Mouse (Mus musculus) limb, embryonic 10.5 days (tissue): ENCODE measurements at regions not wholly inside any gene's neighbourhood (a gene's known extent, or its start where the extent isn't known, plus 50 kb on each side); places are given as distances from the start of the nearest gene placed in this dataset.

Source experiments
- DNase-seq: peaks from one replicate; pipeline ENCODE4 v3.0.0-alpha.2; 2017; ENCODE audit warnings: low spot score
- H3K27ac ChIP-seq: fragments of 300-500 bp; sonication (generic); 2 replicates; pipeline ENCODE4 v1.5.1; 2016; ENCODE audit warnings: mild to moderate bottlenecking
- H3K27me3 ChIP-seq: fragments of 300-500 bp; sonication (generic); 2 replicates; pipeline ENCODE4 v1.6.1; 2016; ENCODE audit warnings: low read depth, mild to moderate bottlenecking; ENCODE audit not compliant: poor library complexity, severe bottlenecking
- H3K36me3 ChIP-seq: fragments of 300-500 bp; sonication (generic); 2 replicates; pipeline ENCODE4 v1.6.1; 2016; ENCODE audit warnings: mild to moderate bottlenecking, moderate library complexity
- H3K4me1 ChIP-seq: fragments of 300-500 bp; sonication (generic); 2 replicates; pipeline ENCODE4 v1.6.1; 2016
- H3K4me3 ChIP-seq: fragments of 300-500 bp; sonication (generic); 2 replicates; pipeline ENCODE4 v1.5.1; 2016; ENCODE audit warnings: mild to moderate bottlenecking, moderate library complexity
- H3K9me3 ChIP-seq: fragments of 300-500 bp; sonication (generic); replicated peaks from 2 replicates; pipeline ENCODE4 v1.6.1; 2016; ENCODE audit warnings: mild to moderate bottlenecking
- WGBS: fragments of 180-500 bp; shearing (Covaris S2); methylation state at CpG from one replicate; pipeline ENCODE4 v1.1.7; 2016; 5-methylcytosine and 5-hydroxymethylcytosine counted together

DNA sequence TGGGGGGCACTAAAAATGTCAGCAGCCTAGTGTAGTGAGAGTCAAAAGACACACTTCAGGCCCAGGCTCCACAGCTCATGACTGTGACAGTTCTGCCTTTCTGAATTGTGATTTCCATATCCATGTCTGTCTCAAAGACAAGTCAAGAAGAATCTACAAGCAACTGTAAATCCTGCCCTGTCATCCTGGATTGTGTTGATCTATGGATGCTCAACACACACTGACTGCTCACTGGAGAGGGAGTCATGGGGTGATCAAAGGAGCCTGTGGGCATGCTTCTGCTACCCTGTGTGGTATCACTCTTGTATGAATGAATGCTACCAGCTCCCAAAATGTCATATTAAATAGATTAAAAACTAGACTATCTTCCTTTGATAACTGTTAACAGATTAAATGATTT lies 186.4 kb upstream of the Meis1 start:
- Histone ChIP-seq H3K27me3 (no peaks in the 10 kb centered on the region), H3K36me3 (no peaks in the 10 kb centered on the region), H3K9me3 (no peaks in the 10 kb centered on the region), H3K4me3 (no peak overlapping the region), H3K27ac (no peak overlapping the region), H3K4me1 (peaks cover 18% of the 10 kb centered on the region)
- DNase-seq: no peak

DNA sequence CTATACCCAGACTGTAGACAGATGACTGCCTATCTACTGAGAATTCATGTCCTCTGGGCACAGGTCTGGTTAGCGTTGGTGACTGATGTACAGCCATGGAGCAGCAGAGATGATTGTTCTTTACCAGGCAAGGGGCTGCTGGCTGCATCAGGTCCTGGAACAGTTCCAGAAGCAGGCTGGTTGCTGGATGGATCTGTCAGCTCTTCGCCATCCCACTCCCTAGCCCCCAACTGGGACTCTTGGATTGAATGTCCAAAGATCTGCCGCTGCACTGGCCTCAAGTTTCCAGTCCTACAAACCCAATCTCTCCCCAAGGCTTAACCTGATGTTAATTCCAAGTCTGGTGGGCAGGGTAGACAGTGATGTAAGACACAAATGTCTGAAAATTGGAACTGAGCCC lies 200.7 kb upstream of the Meis1 start:
- Histone ChIP-seq H3K4me3 (no peak overlapping the region), H3K4me1 (peaks cover 12% of the 10 kb centered on the region), H3K36me3 (no peaks in the 10 kb centered on the region), H3K27me3 (peaks cover 19% of the 10 kb centered on the region; the same call in 1 of the 2 replicates), H3K27ac (no peak overlapping the region), H3K9me3 (no peaks in the 10 kb centered on the region)
- WGBS: 88% methylated on average over 3 of the region's 3 CpGs
- DNase-seq: no peak

DNA sequence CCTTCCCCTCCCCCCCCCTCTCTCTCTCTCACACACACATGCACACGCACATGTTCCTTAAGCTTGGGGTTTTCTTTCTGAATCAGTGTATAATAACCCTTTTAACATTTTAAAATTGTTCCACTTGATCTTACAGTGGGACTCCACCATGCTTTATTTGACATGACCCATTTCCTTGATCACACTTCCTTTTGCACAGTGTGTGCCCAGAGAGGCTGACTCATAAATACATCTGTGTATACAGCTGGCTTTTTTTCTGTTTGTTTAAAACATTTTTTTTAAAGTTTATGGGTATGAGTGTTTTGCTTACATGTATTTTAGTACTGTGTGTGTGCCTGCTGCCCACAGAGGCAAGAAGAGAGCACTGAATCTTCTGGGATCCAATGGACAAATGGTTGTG lies 202.7 kb upstream of the Meis1 start:
- Histone ChIP-seq H3K4me1 (peaks cover 16% of the 10 kb centered on the region), H3K27ac (no peak overlapping the region), H3K36me3 (no peaks in the 10 kb centered on the region), H3K27me3 (peaks cover 23% of the 10 kb centered on the region; the same call in 1 of the 2 replicates), H3K9me3 (no peaks in the 10 kb centered on the region), H3K4me3 (no peak overlapping the region)
- no peak for DNase-seq
- WGBS: no CpG with 5 or more reads among the region's 1 CpGs

DNA sequence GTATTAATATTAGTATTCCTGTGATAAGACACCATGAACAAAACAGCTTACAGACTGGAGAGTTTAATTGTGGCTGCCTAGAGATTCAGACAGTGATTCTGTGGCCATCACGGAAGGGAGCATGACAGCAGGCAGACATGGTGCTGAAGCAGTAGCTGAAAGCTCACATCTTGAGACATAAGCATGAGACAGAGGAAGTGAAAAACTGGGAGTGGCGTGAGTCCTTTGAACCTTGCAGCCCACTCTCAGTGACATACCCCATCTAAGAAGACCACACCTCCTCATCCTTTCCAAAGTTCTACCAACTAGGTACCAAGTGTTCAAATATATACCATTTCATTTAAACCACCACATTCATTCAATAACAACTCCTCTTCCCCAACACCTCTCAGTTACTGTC lies 208.0 kb upstream of the Meis1 start:
- 76% methylated on average over 2 of the region's 2 CpGs for WGBS
- no peak for DNase-seq
- Histone ChIP-seq H3K9me3 (no peaks in the 10 kb centered on the region), H3K36me3 (no peaks in the 10 kb centered on the region), H3K27ac (no peak overlapping the region), H3K27me3 (peaks cover 23% of the 10 kb centered on the region; the same call in 1 of the 2 replicates), H3K4me3 (no peak overlapping the region), H3K4me1 (peaks cover 24% of the 10 kb centered on the region)

DNA sequence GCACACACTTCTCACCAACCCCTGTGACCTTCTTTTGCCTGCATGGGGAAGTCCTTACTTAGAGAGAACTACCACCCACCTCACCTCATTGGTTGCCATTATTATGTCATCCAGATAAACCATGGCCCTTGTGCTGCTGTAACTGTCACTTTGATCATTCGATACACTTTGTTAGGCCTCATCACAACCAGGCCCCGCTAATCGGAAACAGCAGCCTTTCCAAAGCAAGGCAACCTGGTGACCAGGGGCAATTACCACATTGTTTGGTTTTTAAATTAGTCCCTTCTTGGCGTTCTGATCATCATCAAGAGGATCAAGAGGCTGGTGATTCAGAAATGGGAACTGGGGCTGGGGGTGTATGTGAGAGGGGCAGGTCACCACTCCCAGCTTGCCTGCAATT lies 208.9 kb upstream of the Meis1 start:
- H3K4me1 ChIP-seq: peaks cover 24% of the 10 kb centered on the region
- H3K4me3 ChIP-seq: no peak overlapping the region
- DNase-seq: peak; percentile 62
- H3K27ac ChIP-seq: no peak overlapping the region
- H3K9me3 ChIP-seq: no peaks in the 10 kb centered on the region
- peaks cover 19% of the 10 kb centered on the region; the same call in 1 of the 2 replicates for H3K27me3 ChIP-seq
- H3K36me3 ChIP-seq: no peaks in the 10 kb centered on the region
- 10% methylated on average over 4 of the region's 4 CpGs for WGBS

DNA sequence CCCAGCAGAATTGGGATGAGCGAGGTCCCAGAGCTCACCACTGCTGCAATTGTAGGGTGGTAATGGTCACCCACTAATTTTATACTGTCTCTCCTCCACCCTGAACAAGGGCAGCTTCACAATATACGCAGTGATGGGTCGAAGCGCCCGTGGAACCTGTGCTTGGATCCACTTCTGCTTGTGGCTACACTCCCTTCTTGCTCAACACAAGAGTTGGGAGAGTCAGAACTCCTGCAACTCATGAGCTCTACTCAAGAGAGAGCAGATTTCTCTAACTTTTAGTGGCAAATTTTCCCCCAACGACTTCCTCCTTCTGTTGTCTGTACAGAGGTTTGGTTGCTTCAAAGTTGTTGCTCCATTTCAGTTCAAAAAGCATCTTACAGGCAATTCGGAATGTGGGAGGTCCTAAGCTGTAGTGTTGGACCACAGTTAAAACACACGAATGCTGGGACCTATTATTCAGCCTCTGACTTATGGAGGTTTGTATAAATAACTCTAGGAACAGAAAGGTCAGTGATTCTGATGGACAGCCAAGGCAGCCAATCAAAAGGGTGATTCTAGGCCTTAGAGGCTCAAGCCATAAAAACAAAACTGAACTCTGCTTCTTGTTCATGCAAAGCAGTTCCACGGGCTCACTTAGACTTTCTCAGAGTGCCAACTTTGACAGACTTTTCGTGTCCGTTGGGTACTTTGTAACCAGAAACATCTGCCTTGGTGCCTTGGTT lies 227.8 kb upstream of the Meis1 start:
- H3K27ac ChIP-seq: no peak overlapping the region
- no peaks in the 10 kb centered on the region for H3K4me1 ChIP-seq
- H3K4me3 ChIP-seq: no peak overlapping the region
- no peaks in the 10 kb centered on the region for H3K36me3 ChIP-seq
- H3K9me3 ChIP-seq: no peaks in the 10 kb centered on the region
- H3K27me3 ChIP-seq: no peaks in the 10 kb centered on the region
- DNase-seq: no peak
- 90% methylated on average over 11 of the region's 11 CpGs for WGBS

DNA sequence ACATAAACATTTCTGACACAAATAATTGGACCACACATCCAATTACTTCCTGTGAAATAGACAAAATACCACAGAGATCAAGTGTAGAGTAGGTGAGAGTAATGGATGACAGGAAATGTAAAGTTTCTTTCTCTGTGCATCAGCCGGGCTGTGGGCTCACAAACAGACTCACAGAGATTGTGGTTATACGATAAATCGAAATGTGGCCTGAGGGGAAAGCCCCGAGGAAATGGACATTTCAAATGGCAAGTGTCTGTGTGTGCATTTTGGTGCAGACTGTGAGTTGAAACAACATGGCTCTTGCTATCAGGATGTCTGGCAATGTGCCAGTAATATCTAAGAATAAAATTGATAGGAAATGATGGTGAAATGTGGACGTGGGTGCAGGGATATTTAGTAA lies 234.8 kb upstream of the Meis1 start:
- WGBS: 70% methylated on average over 5 of the region's 5 CpGs
- Histone ChIP-seq H3K4me3 (no peak overlapping the region), H3K36me3 (no peaks in the 10 kb centered on the region), H3K4me1 (peaks cover under 1% of the 10 kb centered on the region; the same call in 1 of the 2 replicates), H3K27ac (no peak overlapping the region), H3K27me3 (peaks cover 8% of the 10 kb centered on the region; the same call in 1 of the 2 replicates), H3K9me3 (no peaks in the 10 kb centered on the region)
- DNase-seq: no peak

DNA sequence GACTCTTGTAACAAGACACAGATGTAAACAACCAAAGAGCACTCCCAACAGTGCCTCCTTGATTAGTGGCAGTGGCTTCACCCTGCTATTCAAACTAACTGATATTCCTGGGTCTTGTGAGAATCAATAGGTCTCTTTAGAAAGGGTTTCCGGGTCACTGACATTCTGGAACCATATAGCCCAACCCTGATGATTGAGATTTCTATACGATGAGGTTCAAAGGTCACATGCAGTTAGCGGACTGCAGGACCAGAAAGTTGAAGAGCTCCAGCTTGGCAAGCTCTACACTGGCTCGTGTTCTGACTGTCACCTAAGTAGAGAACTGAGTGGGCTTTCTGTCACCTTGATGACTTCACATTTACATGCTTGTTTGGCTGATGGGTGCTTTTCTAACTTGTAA lies 235.4 kb upstream of the Meis1 start:
- Histone ChIP-seq H3K27ac (no peak overlapping the region), H3K36me3 (no peaks in the 10 kb centered on the region), H3K4me3 (no peak overlapping the region), H3K27me3 (peaks cover 8% of the 10 kb centered on the region; the same call in 1 of the 2 replicates), H3K9me3 (no peaks in the 10 kb centered on the region), H3K4me1 (peaks cover 7% of the 10 kb centered on the region)
- 49% methylated on average over 4 of the region's 4 CpGs for WGBS
- no peak for DNase-seq

DNA sequence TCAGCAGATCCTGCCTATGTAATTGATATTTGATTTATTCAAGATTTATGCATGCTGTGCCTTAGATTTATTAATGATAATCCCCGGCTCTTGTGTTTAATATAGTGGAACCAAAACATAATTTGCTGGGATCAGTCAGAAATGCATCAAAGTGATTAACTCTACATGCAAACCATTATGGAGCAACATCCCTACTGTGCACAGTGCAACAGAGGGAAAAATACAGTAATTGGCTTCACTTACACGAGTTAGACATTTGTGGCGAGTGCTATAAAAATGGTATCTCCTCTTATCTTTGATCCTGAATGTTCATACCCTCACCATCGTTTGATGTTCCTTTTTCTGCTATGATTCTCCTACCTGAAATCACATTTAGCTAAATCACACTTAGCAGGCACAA lies 238.8 kb upstream of the Meis1 start:
- no peak for DNase-seq

DNA sequence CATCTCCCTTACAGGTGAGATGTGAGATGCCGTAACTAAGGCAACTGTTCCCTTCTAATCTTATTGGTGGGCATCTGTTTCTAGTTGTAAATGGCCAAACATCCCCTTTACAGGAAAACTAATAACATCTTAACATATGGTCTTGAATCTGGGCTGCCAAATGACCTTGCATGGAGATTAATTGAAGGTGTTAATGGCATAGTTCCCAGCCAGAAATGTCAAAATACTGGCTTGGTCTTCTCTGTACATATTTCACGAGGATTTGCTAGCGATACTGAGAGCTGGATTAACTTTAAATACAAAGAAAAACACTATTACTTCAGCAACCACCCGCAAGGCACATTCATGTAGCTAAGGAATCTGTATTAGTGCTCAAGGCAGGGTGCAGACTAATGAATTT lies 244.0 kb upstream of the Meis1 start:
- Histone ChIP-seq H3K9me3 (no peaks in the 10 kb centered on the region), H3K27me3 (peaks cover 8% of the 10 kb centered on the region; the same call in 1 of the 2 replicates), H3K4me1 (peaks cover 64% of the 10 kb centered on the region), H3K4me3 (no peak overlapping the region), H3K36me3 (no peaks in the 10 kb centered on the region), H3K27ac (no peak overlapping the region)
- WGBS: 44% methylated on average over 4 of the region's 4 CpGs
- DNase-seq: no peak

More for the DNA sequence above, 238.8 kb upstream of the Meis1 start:
- peaks cover 31% of the 10 kb centered on the region for H3K4me1 ChIP-seq
- H3K4me3 ChIP-seq: no peak overlapping the region
- 80% methylated on average over 4 of the region's 4 CpGs for WGBS
- no peaks in the 10 kb centered on the region for H3K36me3 ChIP-seq
- no peaks in the 10 kb centered on the region for H3K9me3 ChIP-seq
- H3K27ac ChIP-seq: no peak overlapping the region
- H3K27me3 ChIP-seq: peaks cover 16% of the 10 kb centered on the region; the same call in 1 of the 2 replicates

DNA sequence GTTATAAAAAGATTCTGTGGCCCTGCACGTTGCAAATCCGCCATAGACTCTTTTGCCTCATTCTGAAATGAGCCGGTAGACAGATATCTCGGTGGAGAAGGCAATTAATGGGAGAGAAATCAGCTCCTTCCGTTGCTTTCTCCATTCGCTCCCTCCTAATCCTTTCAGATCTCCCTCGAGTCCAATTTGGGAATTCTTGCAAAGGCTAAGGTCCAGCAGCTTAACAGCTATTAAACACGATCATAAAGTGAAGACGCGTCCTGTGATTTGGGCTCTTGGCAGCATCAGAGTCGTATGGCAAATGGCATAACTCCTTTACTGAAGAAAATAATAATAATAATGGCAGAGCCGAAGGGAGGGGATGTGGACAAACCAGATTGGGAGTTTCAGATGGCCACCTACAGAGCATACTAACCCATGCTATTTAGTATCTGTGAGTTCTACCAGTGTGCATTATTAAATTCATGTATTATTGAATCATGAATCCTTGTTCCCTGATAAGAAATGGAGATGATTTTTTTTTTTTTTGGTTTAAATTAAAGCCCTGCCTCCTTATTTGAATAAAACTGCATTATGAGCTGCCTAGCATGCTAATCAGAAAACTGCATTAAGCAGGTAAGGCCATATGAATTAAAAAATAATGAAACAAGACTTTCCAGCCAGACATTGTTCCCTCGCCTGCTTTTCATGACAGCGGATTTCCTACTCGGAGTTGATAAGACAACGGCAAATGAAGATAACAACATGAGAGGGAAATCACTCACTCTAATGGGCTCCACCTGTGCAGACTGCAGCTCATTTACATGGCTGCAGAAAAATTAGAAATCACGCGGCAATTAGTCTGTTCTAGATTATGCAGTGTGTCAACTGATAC lies 246.2 kb upstream of the Meis1 start:
- Histone ChIP-seq H3K27ac (no peak overlapping the region), H3K9me3 (no peaks in the 10 kb centered on the region), H3K36me3 (no peaks in the 10 kb centered on the region), H3K4me1 (peaks cover 49% of the 10 kb centered on the region), H3K4me3 (no peak overlapping the region), H3K27me3 (peaks cover 5% of the 10 kb centered on the region; the same call in 1 of the 2 replicates)
- no peak for DNase-seq
- 50% methylated on average over 18 of the region's 18 CpGs for WGBS

DNA sequence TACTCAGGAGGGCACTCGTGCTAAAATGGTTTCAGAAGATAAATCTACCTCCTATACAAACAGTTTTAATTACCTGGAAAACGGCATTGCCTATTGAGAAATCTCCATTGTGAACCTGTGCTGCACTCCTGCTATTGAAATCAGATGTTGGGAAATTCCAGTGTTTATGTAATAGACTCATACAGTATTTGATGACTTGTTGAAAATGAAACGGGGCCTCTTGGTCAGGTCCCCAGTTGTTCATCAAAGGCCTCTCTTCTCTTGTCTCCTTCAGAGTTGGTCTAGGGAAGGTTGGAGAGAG lies 246.8 kb upstream of the Meis1 start:
- DNase-seq: no peak
- WGBS: 28% methylated on average over 3 of the region's 3 CpGs

DNA sequence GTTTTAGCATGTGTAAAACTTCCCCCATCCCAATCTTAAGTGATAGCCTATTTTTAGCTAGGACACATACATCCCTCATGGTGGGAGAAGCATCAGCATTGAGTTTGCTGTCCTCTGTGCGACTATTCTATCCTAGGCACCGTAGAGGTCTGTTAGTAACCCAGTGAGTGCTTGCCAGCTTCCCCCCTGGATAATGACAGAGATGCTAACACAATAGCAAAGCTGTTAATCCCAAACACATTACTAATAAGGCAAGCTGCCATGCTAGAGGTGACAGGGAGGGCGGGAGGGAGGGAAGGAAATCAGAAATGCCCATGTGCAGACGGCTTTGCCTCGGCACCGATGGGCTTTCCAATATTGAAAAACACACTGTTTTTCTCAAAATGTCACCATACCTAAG lies 272.2 kb upstream of the Meis1 start:
- WGBS: 85% methylated on average over 6 of the region's 6 CpGs

More for the DNA sequence above, 246.8 kb upstream of the Meis1 start:
- Histone ChIP-seq H3K27ac (no peak overlapping the region), H3K27me3 (0 out of 2 replicates have a peak, but pooled peaks cover 2% of the 10 kb centered on the region), H3K36me3 (no peaks in the 10 kb centered on the region), H3K9me3 (no peaks in the 10 kb centered on the region), H3K4me1 (peaks cover 43% of the 10 kb centered on the region), H3K4me3 (no peak overlapping the region)

More for the DNA sequence above, 272.2 kb upstream of the Meis1 start:
- H3K9me3 ChIP-seq: no peaks in the 10 kb centered on the region
- H3K27me3 ChIP-seq: no peaks in the 10 kb centered on the region
- no peak for DNase-seq
- no peaks in the 10 kb centered on the region for H3K36me3 ChIP-seq
- H3K4me1 ChIP-seq: no peaks in the 10 kb centered on the region
- no peak overlapping the region for H3K27ac ChIP-seq
- no peak overlapping the region for H3K4me3 ChIP-seq
